Mouse (Mus musculus): ENCODE data around the gene Ms4a4d. TPM values are rescaled to one million over a fixed set of nuclear protein-coding genes. Genes with fewer than 3 reads are reported as not detected.
"Not testable (repeated sequence)": the region's sequence is repeated elsewhere in the genome, so short reads cannot be mapped to it uniquely, and the experiment has no call there.

Gene Ms4a4d
- polyA plus RNA-seq (2012; fragmentation: generic; extraction: Trizol): not detected
- long read RNA-seq, experiment 1: 0 reads
- long read RNA-seq, experiment 2: 0 reads

GRCm38 (mm10) chr19:11536593-11536992 is at the start of gene Ms4a4d:
TSS of gene Ms4a4d (plus strand) at chr19:11536801.
- no peaks in the 10 kb centered on the region for H3K79me2 ChIP-seq (ENCODE audit: control insufficient read depth, insufficient read depth)
- no peaks in the 10 kb centered on the region for H3K27me3 ChIP-seq (ENCODE audit: control insufficient read depth, insufficient read depth, insufficient read length)
- H3ac ChIP-seq (ENCODE audit: control insufficient read depth, insufficient read length, low read depth): no peak within 1 kb of the TSS
- no peaks in the 10 kb centered on the region for H3K79me3 ChIP-seq (ENCODE audit: low read depth)
- no peaks in the 10 kb centered on the region for H3K36me3 ChIP-seq (ENCODE audit: control insufficient read depth, insufficient read depth)
- H3K4me3 ChIP-seq (ENCODE audit: insufficient read depth, poor library complexity, severe bottlenecking): no peak within 1 kb of the TSS
- TF ChIP-seq CEBPB (IDR thresholded peaks at IDR 0.05; ENCODE audit: low read depth) (no peak), CTCF (IDR thresholded peaks at IDR 0.05; ENCODE audit: control insufficient read depth, insufficient read depth, insufficient read length) (no peak), MYOD1 (IDR thresholded peaks at IDR 0.05; ENCODE audit: control insufficient read depth, insufficient read length, low read depth) (no peak), MAX (IDR thresholded peaks at IDR 0.05) (no peak), USF1 (IDR thresholded peaks at IDR 0.05; ENCODE audit: low read depth) (no peak), MYOG (IDR thresholded peaks at IDR 0.05; ENCODE audit: control insufficient read depth, extremely low read depth, insufficient read length) (no peak)

- no peak for TF ChIP-seq MAX (IDR thresholded peaks at IDR 0.05)
- no peak for TF ChIP-seq CTCF (IDR thresholded peaks at IDR 0.05; ENCODE audit: control insufficient read depth, insufficient read depth, insufficient read length)
- TF ChIP-seq CEBPB (IDR thresholded peaks at IDR 0.05; ENCODE audit: low read depth): no peak
- TF ChIP-seq MYOG (IDR thresholded peaks at IDR 0.05; ENCODE audit: control insufficient read depth, extremely low read depth, insufficient read length): no peak
- no peak for TF ChIP-seq USF1 (IDR thresholded peaks at IDR 0.05; ENCODE audit: low read depth)
- no peak for TF ChIP-seq FOSL1 (IDR thresholded peaks at IDR 0.05; ENCODE audit: insufficient read depth, low read length, poor library complexity, severe bottlenecking)
- no peak for TF ChIP-seq MYOD1 (IDR thresholded peaks at IDR 0.05; ENCODE audit: control insufficient read depth, insufficient read length, low read depth)
- Histone ChIP-seq H3K4me3 (ENCODE audit: insufficient read depth, poor library complexity, severe bottlenecking) (no peak overlapping the region), H3K36me3 (ENCODE audit: control insufficient read depth, insufficient read depth) (no peaks in the 10 kb centered on the region), H3K27me3 (ENCODE audit: control insufficient read depth, insufficient read depth, insufficient read length) (no peaks in the 10 kb centered on the region), H3K79me3 (ENCODE audit: low read depth) (no peaks in the 10 kb centered on the region), H3K79me2 (ENCODE audit: control insufficient read depth, insufficient read depth) (no peaks in the 10 kb centered on the region), H3ac (ENCODE audit: control insufficient read depth, insufficient read length, low read depth) (no peak overlapping the region)
Observed at GRCm38 (mm10) chr19:11491406-11492189, 45.0 kb upstream of the Ms4a4d start.

- Histone ChIP-seq H3ac (ENCODE audit: control insufficient read depth, insufficient read length, low read depth) (no peak overlapping the region), H3K36me3 (ENCODE audit: control insufficient read depth, insufficient read depth) (no peaks in the 10 kb centered on the region), H3K4me3 (ENCODE audit: insufficient read depth, poor library complexity, severe bottlenecking) (no peak overlapping the region), H3K27me3 (ENCODE audit: control insufficient read depth, insufficient read depth, insufficient read length) (no peaks in the 10 kb centered on the region), H3K79me3 (ENCODE audit: low read depth) (no peaks in the 10 kb centered on the region), H3K79me2 (ENCODE audit: control insufficient read depth, insufficient read depth) (no peaks in the 10 kb centered on the region)
- TF ChIP-seq MYOG (IDR thresholded peaks at IDR 0.05; ENCODE audit: control insufficient read depth, extremely low read depth, insufficient read length): no peak
- TF ChIP-seq CEBPB (IDR thresholded peaks at IDR 0.05; ENCODE audit: low read depth): no peak
- TF ChIP-seq USF1 (IDR thresholded peaks at IDR 0.05; ENCODE audit: low read depth): no peak
- no peak for TF ChIP-seq FOSL1 (IDR thresholded peaks at IDR 0.05; ENCODE audit: insufficient read depth, low read length, poor library complexity, severe bottlenecking)
- no peak for TF ChIP-seq CTCF (IDR thresholded peaks at IDR 0.05; ENCODE audit: control insufficient read depth, insufficient read depth, insufficient read length)
- no peak for TF ChIP-seq MYOD1 (IDR thresholded peaks at IDR 0.05; ENCODE audit: control insufficient read depth, insufficient read length, low read depth)
- TF ChIP-seq MAX (IDR thresholded peaks at IDR 0.05): no peak
Observed at GRCm38 (mm10) chr19:11492671-11493070, 43.9 kb upstream of the Ms4a4d start.

- Histone ChIP-seq H3K36me3 (ENCODE audit: control insufficient read depth, insufficient read depth) (no peaks in the 10 kb centered on the region), H3K27me3 (ENCODE audit: control insufficient read depth, insufficient read depth, insufficient read length) (no peaks in the 10 kb centered on the region), H3K79me3 (ENCODE audit: low read depth) (no peaks in the 10 kb centered on the region), H3K79me2 (ENCODE audit: control insufficient read depth, insufficient read depth) (no peaks in the 10 kb centered on the region), H3K4me3 (ENCODE audit: insufficient read depth, poor library complexity, severe bottlenecking) (no peak overlapping the region), H3ac (ENCODE audit: control insufficient read depth, insufficient read length, low read depth) (no peak overlapping the region)
- TF ChIP-seq USF1 (IDR thresholded peaks at IDR 0.05; ENCODE audit: low read depth): no peak
- no peak for TF ChIP-seq MYOG (IDR thresholded peaks at IDR 0.05; ENCODE audit: control insufficient read depth, extremely low read depth, insufficient read length)
- no peak for TF ChIP-seq MYOD1 (IDR thresholded peaks at IDR 0.05; ENCODE audit: control insufficient read depth, insufficient read length, low read depth)
- TF ChIP-seq CTCF (IDR thresholded peaks at IDR 0.05; ENCODE audit: control insufficient read depth, insufficient read depth, insufficient read length): no peak
- no peak for TF ChIP-seq CEBPB (IDR thresholded peaks at IDR 0.05; ENCODE audit: low read depth)
- TF ChIP-seq MAX (IDR thresholded peaks at IDR 0.05): no peak
- no peak for TF ChIP-seq FOSL1 (IDR thresholded peaks at IDR 0.05; ENCODE audit: insufficient read depth, low read length, poor library complexity, severe bottlenecking)
Observed at GRCm38 (mm10) chr19:11494519-11494918, 42.1 kb upstream of the Ms4a4d start.

GRCm38 (mm10) chr19:11496361-11496760 is 40.2 kb upstream of the Ms4a4d start:
- H3K36me3 ChIP-seq (ENCODE audit: control insufficient read depth, insufficient read depth): no peaks in the 10 kb centered on the region
- H3ac ChIP-seq (ENCODE audit: control insufficient read depth, insufficient read length, low read depth): no peak overlapping the region
- H3K27me3 ChIP-seq (ENCODE audit: control insufficient read depth, insufficient read depth, insufficient read length): no peaks in the 10 kb centered on the region
- no peaks in the 10 kb centered on the region for H3K79me3 ChIP-seq (ENCODE audit: low read depth)
- H3K4me3 ChIP-seq (ENCODE audit: insufficient read depth, poor library complexity, severe bottlenecking): no peak overlapping the region
- H3K79me2 ChIP-seq (ENCODE audit: control insufficient read depth, insufficient read depth): no peaks in the 10 kb centered on the region
- TF ChIP-seq CTCF (IDR thresholded peaks at IDR 0.05; ENCODE audit: control insufficient read depth, insufficient read depth, insufficient read length) (no peak), CEBPB (IDR thresholded peaks at IDR 0.05; ENCODE audit: low read depth) (no peak), FOSL1 (IDR thresholded peaks at IDR 0.05; ENCODE audit: insufficient read depth, low read length, poor library complexity, severe bottlenecking) (no peak)

- not testable (repeated sequence) for H3K4me3 ChIP-seq (ENCODE audit: insufficient read depth, poor library complexity, severe bottlenecking); H3K79me2 ChIP-seq (ENCODE audit: control insufficient read depth, insufficient read depth); H3K27me3 ChIP-seq (ENCODE audit: control insufficient read depth, insufficient read depth, insufficient read length); H3K36me3 ChIP-seq (ENCODE audit: control insufficient read depth, insufficient read depth); H3K79me3 ChIP-seq (ENCODE audit: low read depth); H3ac ChIP-seq (ENCODE audit: control insufficient read depth, insufficient read length, low read depth)
Observed at GRCm38 (mm10) chr19:11497300-11497699, 39.3 kb upstream of the Ms4a4d start.

Data from C2C12 (cell line).